Mouse (Mus musculus) kidney, adult 9 months (tissue): ENCODE data around the gene Atrnl1.

Experiments used
- DNase-seq: peaks from one replicate; pipeline ENCODE4 v3.0.0; 2022

Atrnl1 gene

DNA sequence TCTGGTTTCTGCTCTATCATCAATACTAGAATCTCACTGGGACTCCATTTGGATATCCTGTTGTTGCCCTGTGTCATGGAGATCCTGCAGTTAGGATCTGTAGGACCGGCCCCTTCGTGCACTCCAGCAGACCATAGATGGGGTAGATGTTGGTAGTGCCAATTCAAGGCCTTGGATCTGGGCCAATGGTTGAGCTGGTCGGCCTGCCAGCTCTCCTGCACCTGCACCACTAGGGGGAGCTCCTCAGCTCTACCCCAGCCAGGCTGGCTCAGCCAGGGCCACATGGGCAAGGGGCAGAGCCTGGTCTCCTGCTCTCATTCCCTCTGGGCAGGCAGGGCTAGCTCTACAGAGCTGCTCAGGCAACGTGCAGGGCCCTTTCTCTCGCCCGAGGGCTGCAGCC, 114.1 kb downstream of the Atrnl1 start:
- DNase-seq, result peak; percentile 66

- no peak for DNase-seq
These were observed 114.5 kb downstream of the Atrnl1 start for GRCm38 (mm10) chr19:57725326-57725725.

GRCm38 (mm10) chr19:57727009-57727408, 116.2 kb downstream of the Atrnl1 start:
- no peak for DNase-seq

DNA sequence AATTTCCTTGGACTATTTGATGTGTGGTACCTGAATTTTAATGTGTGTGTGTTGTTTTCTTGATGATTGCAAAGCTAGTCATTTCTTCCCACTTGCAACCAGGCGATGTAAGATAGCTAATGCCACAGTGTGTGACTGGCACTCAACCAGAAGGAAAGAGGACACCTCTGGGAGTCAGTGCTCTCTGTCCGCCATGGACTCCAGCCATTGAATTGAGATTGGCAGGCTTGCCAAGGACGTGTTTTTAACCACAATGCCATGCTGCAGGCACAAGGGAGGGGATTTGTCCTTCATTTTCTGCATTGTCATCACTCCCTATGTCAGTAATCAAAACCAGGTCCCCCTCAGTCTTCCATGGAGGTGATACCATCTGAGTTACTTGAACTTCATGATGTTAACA, 126.6 kb downstream of the Atrnl1 start:
- DNase-seq, result no peak

GRCm38 (mm10) chr19:57745579-57745978, 134.7 kb downstream of the Atrnl1 start:
- peak; percentile 14 for DNase-seq

GRCm38 (mm10) chr19:57746553-57746952, 135.7 kb downstream of the Atrnl1 start:
- no peak for DNase-seq

GRCm38 (mm10) chr19:57752189-57752588, 141.4 kb downstream of the Atrnl1 start:
- DNase-seq, result no peak

DNA sequence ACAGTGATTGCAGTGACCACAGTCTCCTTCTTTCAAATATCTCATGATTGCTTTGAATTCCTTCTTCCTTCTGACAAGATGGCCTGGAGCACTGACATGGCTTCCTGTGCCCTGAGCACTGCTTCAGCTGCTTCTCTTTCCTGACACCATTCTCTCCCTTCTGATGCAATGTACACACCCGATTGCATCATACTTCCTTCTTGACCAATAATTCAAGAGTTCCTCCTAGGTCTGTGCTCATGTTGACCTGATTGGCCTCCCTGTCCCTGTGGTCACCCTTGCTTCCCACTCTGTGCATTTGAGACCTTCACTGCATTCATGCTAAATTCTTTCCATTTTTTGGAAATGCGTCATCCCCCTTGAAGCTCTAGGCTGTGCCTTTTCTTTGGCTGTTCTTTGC, 151.7 kb downstream of the Atrnl1 start:
- no peak for DNase-seq

DNA sequence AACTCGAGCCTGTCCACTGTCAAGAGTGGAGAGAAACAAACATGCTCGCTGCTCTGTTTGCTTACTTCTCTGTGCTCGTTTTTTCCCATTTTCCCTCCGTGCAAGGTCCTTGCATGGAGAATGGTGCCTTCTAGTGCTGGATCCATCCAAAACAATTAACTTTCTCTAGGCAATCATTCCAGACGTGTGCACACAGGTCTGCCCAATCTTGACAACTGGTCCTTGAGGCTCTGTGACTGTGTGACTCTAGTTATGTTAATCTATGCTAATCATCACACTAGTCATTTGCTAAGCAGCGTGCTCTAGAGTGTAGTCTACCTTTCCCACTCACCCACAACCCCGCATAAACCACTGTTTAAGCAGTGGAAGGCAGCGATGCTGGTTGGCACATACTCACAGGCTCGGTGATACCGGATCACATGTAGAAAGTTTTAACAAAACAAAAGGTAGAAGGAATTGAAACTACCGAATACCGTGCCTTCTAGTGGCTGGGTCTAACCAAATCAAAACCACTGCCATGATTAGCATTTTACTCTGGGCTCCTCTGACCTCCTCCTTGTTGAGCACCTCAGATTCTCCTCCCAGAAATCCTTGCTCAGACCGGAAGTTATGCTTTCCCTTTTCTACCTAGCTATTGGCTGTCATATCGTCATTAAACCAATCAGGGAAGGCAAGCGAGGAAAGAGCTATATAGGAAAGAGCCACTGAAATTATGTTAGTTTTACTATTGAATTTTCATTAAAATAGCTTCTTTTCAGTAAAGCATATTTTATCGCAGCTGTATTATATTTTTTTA, 153.9 kb downstream of the Atrnl1 start:
- no peak for DNase-seq

- DNase-seq, result no peak
These were observed 156.2 kb downstream of the Atrnl1 start for GRCm38 (mm10) chr19:57767051-57767450.

- no peak for DNase-seq
These were observed 157.8 kb downstream of the Atrnl1 start for GRCm38 (mm10) chr19:57768661-57769060.

- DNase-seq, result no peak
These were observed 171.7 kb downstream of the Atrnl1 start for GRCm38 (mm10) chr19:57782366-57783089.

- no peak for DNase-seq
These were observed 175.9 kb downstream of the Atrnl1 start for GRCm38 (mm10) chr19:57786699-57787098.

- DNase-seq, result no peak
These were observed 191.4 kb downstream of the Atrnl1 start for GRCm38 (mm10) chr19:57802207-57802606.

DNA sequence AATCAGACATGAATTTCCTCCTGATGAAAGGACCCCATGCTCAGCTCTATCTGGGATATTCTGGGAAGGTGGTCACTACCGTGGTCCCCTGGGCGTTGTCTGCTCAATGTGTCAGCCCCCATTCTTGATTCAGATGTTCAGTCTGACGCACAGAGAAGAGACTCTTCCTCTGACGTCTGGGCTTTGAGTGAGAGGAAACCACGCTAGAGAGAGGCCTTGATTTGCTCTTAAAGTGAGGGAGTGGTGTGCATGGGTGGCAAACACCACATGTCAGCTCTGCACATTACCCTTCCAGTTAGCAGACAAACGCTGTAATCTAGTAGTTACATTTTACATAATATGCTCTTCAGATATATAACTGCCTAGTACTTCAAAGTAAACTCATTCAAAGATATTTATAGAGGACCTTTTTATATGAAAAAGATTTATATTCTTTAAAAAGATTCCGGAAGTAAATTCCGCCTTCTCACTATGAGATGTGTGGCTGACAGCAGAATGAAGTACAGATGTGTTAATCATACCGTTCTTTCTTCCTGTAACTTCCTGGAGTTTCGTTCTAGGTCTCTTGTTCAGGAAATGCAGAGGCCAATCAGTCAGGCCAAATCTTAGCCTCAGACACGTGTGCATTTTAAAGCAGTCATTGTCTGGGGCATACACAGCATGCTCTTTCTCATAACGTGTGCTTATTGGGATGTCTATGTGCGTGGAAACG, 192.1 kb downstream of the Atrnl1 start:
- no peak for DNase-seq

DNA sequence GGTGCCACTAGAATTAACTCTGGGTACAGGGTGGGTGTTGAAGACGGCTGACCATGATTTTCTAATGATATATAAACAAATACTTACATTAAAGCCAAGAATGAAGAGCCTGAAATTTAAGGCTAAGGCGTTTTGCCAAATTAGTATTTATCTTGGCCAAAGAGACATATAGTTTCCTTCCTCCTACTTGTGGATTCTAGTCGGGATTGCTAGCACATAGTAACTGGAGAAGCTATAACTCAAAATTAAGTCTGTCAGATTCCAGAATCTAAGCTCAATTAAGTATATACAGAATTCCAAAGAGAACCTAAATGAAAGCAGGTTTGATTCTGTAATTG, 192.6 kb downstream of the Atrnl1 start:
- no peak for DNase-seq

DNA sequence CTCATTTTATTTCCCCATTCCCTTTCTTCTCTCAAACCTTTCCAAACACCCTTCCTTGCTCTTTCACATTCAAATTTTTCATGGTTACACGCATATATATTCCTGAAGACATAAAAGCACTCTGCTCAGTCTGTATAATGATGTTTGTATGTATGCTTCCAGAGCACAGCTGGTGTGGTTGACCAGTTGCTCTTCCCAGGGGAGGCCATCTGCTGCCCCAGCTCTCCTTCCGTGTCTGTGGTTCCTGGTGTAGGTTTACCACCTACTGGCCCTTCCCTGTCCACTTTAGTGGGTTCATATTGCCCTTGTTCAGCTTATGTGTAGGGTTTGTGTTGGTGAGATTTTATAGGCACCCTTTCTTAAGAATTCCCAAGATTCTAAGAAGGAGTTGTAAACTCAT, 197.5 kb downstream of the Atrnl1 start:
- DNase-seq, result no peak

DNA sequence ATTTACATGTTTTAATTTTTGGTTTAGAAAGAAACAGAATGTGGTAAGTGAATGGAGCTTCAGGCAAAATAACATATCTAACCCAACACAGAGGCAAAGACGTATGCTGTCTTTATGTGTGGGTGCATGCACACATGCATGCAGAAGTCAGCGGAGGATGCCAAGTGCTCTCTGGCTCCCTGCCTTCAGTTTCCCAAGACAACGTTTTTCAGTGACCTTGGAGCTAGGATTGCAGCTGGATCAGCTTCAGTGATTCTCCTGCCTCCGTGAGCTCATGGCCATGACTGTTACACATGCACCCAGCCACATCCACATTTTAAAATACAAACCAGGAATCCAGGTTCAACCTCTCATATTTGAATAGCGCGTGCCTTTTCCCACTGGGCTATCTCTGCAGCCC, 203.5 kb downstream of the Atrnl1 start:
- DNase-seq, result peak; percentile 13

- DNase-seq, result peak; percentile 53
These were observed 205.6 kb downstream of the Atrnl1 start for GRCm38 (mm10) chr19:57816221-57816996.

- DNase-seq, result no peak
These were observed 206.9 kb downstream of the Atrnl1 start for GRCm38 (mm10) chr19:57817736-57818135.

- no peak for DNase-seq
These were observed 212.6 kb downstream of the Atrnl1 start for GRCm38 (mm10) chr19:57823446-57823845.

- DNase-seq, result peak; percentile 18
These were observed 214.7 kb downstream of the Atrnl1 start for GRCm38 (mm10) chr19:57825271-57826207.
